Mouse (Mus musculus): ENCODE measurements around the gene Vmn1r191.
"Not testable (repeated sequence)": the region's sequence is repeated elsewhere in the genome, so short reads cannot be mapped to it uniquely, and the experiment has no call there.

DNA sequence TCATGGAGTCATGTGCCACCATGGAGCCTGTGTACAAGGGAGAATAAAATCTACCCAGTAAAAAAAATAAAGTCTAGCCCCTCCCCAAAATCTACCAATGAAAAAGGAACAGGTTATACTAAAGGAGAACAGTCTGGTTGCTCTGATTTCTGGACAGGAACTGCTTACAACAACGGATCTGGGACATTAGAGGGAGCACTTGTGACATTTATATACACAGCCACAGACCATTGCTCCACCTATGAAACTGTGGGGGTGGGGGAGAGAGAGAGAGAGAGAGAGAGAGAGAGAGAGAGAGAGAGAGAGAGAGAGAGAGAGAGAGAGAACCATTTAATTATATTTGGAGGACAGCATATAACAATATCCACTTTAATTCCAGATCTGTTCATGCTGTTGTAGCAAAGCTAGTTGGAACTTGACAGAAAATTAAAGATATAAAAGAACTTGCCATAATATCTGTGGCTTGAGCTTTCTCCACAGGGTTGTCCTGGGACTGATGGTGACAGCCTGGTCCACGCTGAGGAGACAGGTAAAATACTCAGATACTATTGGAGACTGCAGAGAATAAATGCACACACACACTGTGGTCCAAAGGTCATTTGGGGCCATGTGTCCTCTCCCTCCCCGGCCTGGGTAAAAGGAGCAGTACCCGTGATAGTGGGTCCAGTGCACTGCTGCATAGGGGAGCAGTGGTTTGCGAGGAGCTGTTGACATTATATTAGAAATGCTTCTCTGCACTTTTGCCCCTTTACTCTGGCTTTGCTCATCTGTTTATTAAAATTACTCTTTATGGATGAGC lies 47.1 kb downstream of the Vmn1r191 start:
- not testable (repeated sequence) for TF ChIP-seq POLR2A (IDR thresholded peaks at IDR 0.05; ENCODE audit: low read depth, low read length); CTCF (conservative IDR thresholded peaks at IDR 0.05; ENCODE audit: insufficient read depth, insufficient read length, low read depth, low read length)
